Mouse (Mus musculus): Measurements from ENCODE around the gene Slc37a3. TPM values are rescaled to one million over a fixed set of nuclear protein-coding genes. Genes with fewer than 3 reads are reported as not detected.

The Slc37a3 gene
- 41.0 and 43.8 TPM in 2 replicates for polyA plus RNA-seq (2012; rRNA removed)

GRCm38 (mm10) chr6:39377311-39377827 lies at the start of gene Slc37a3:
Slc37a3 (minus strand) TSS chr6:39377675.

GRCm38 (mm10) chr6:39419851-39420721 lies 42.6 kb upstream of the Slc37a3 start, which contains the start of gene Mkrn1:
Mkrn1 (minus strand) TSS chr6:39420462.

GRCm38 (mm10) chr6:39381125-39381880 lies 3.8 kb upstream of the Slc37a3 start, which contains the start of gene Rab19:
Rab19 (plus strand) TSS chr6:39381175.

Other genes with a start within 250 kb of the Slc37a3 start
- 7.4 and 8.4 TPM in 2 replicates for gene Kdm7a, start 170.9 kb downstream of the Slc37a3 start, polyA plus RNA-seq (2012; rRNA removed)
- 0.09 and 0.44 TPM in 2 replicates for gene Rab19, start 3.5 kb upstream of the Slc37a3 start, polyA plus RNA-seq (2012; rRNA removed)
- 151 and 163 TPM in 2 replicates for gene Mkrn1, start 42.8 kb upstream of the Slc37a3 start, polyA plus RNA-seq (2012; rRNA removed)
- gene Dennd2a, start 180.2 kb upstream of the Slc37a3 start, polyA plus RNA-seq (2012; rRNA removed): 38.7 and 41.0 TPM in 2 replicates
- gene Adck2, start 196.2 kb upstream of the Slc37a3 start, polyA plus RNA-seq (2012; rRNA removed): 20.6 and 24.0 TPM in 2 replicates
- 0.90 and 1.3 TPM in 2 replicates for gene Gm42420, start 208.1 kb upstream of the Slc37a3 start, polyA plus RNA-seq (2012; rRNA removed)
- gene Ndufb2, start 214.9 kb upstream of the Slc37a3 start, polyA plus RNA-seq (2012; rRNA removed): 174 and 180 TPM in 2 replicates